Mouse (Mus musculus) urinary bladder, adult 2 months (tissue): ENCODE results near the gene Smyd3. TPM values are rescaled to one million over a fixed set of nuclear protein-coding genes. Genes with fewer than 3 reads are reported as not detected.

ENCODE experiments used
- DNase-seq: peaks from one replicate; pipeline ENCODE4 v3.0.0; 2022; ENCODE audit warnings: low spot score
- polyA plus RNA-seq: library from polyadenylated mRNA; depleted of rRNA; stranded (reverse); fragments of >200 nt; gene quantifications from 2 replicates; pipeline ENCODE4 v1.2.3, GENCODE M21; 2012

The Smyd3 gene
- polyA plus RNA-seq, 1 experiment = 7.9 TPM

GRCm38 (mm10) chr1:179068990-179069389 is 448.9 kb downstream of the Smyd3 start:
- DNase-seq = no peak

- DNase-seq = no peak
Measured at GRCm38 (mm10) chr1:179065294-179065601, 452.6 kb downstream of the Smyd3 start.

- DNase-seq = no peak
Measured at GRCm38 (mm10) chr1:179064601-179065293, 453.1 kb downstream of the Smyd3 start.

- DNase-seq = no peak
Measured at GRCm38 (mm10) chr1:179061759-179062168, 456.1 kb downstream of the Smyd3 start.

- DNase-seq = no peak
Measured at GRCm38 (mm10) chr1:179061053-179061452, 456.8 kb downstream of the Smyd3 start.

GRCm38 (mm10) chr1:179060113-179060955 is 457.5 kb downstream of the Smyd3 start:
- DNase-seq = no peak

- no peak for DNase-seq
Measured at GRCm38 (mm10) chr1:179059286-179060112, 458.3 kb downstream of the Smyd3 start.

GRCm38 (mm10) chr1:179058675-179059074 is 459.2 kb downstream of the Smyd3 start:
- DNase-seq = no peak

GRCm38 (mm10) chr1:179055760-179056159 is 462.1 kb downstream of the Smyd3 start:
- DNase-seq = no peak

- DNase-seq = no peak
Measured at GRCm38 (mm10) chr1:179054385-179055116, 463.3 kb downstream of the Smyd3 start.

GRCm38 (mm10) chr1:179052545-179053180 is 465.2 kb downstream of the Smyd3 start:
- DNase-seq = no peak

- DNase-seq = no peak
Measured at GRCm38 (mm10) chr1:179047931-179048596, 469.8 kb downstream of the Smyd3 start.

GRCm38 (mm10) chr1:179045856-179046714 is 471.8 kb downstream of the Smyd3 start:
- no peak for DNase-seq

- no peak for DNase-seq
Measured at GRCm38 (mm10) chr1:179044165-179044564, 473.7 kb downstream of the Smyd3 start.

- DNase-seq = no peak
Measured at GRCm38 (mm10) chr1:179043644-179044043, 474.2 kb downstream of the Smyd3 start.

GRCm38 (mm10) chr1:179041905-179042337 is 475.9 kb downstream of the Smyd3 start:
- no peak for DNase-seq

- no peak for DNase-seq
Measured at GRCm38 (mm10) chr1:179041231-179041904, 476.5 kb downstream of the Smyd3 start.

GRCm38 (mm10) chr1:179038801-179039200 is 479.0 kb downstream of the Smyd3 start:
- no peak for DNase-seq

GRCm38 (mm10) chr1:179032947-179033346 is 484.9 kb downstream of the Smyd3 start:
- DNase-seq = no peak
